ENCODE assay signal across 8 mouse cellular contexts in genomic region chr3:65441586-65442111, GRCm38 (mm10). TPM values are rescaled to one million over a fixed set of nuclear protein-coding genes. Genes with fewer than 3 reads are reported as not detected.
A peak's percentile ranks its signal among the peaks of the same experiment; 100 is the strongest.
DNase-seq lines count a peak whose midpoint lies in the region; ATAC-seq and TF ChIP-seq lines count a peak whose summit lies in the region.

No protein-coding gene starts in this region.

- H3K27ac ChIP-seq in embryonic facial prominence, embryonic 12.5 days = peak overlapping the region; percentile 57; the same call in 1 of the 2 replicates
- peak overlapping the region; percentile 47; the same call in 1 of the 2 replicates for H3K27ac ChIP-seq in heart, embryonic 10.5 days
- H3K27ac ChIP-seq in kidney, postnatal 0 days = peak overlapping the region; percentile 37
- H3K27ac ChIP-seq in limb, embryonic 13.5 days = peak overlapping the region; percentile 40
- H3K27ac ChIP-seq in neural tube, embryonic 15.5 days (replicated peaks) = peak overlapping the region; percentile 68

- no peak overlapping the region for H3K9ac ChIP-seq in embryonic facial prominence, embryonic 12.5 days
- H3K9ac ChIP-seq in kidney, postnatal 0 days (ENCODE audit: low read depth, low read length) = no peak overlapping the region
- H3K9ac ChIP-seq in limb, embryonic 13.5 days = peak overlapping the region; percentile 37; the same call in 1 of the 2 replicates
- H3K9ac ChIP-seq in neural tube, embryonic 15.5 days (replicated peaks) = no peak overlapping the region

- WGBS in embryonic facial prominence, embryonic 12.5 days = 25% methylated on average over 8 of the region's 8 CpGs
- WGBS in heart, embryonic 10.5 days = 64% methylated on average over 8 of the region's 8 CpGs
- 50% methylated on average over 8 of the region's 8 CpGs for WGBS in kidney, postnatal 0 days
- WGBS in limb, embryonic 13.5 days = 22% methylated on average over 8 of the region's 8 CpGs
- 28% methylated on average over 8 of the region's 8 CpGs for WGBS in neural tube, embryonic 15.5 days

- H3K4me2 ChIP-seq in embryonic facial prominence, embryonic 12.5 days (replicated peaks) = no peak overlapping the region
- H3K4me2 ChIP-seq in kidney, postnatal 0 days (ENCODE audit: low read length) = peak overlapping the region; percentile 11; the same call in 1 of the 2 replicates
- peak overlapping the region; percentile 31 for H3K4me2 ChIP-seq in limb, embryonic 13.5 days (replicated peaks)
- peak overlapping the region; percentile 31 for H3K4me2 ChIP-seq in neural tube, embryonic 15.5 days

- H3K9me3 ChIP-seq in embryonic facial prominence, embryonic 12.5 days = no peaks in the 10 kb centered on the region
- H3K9me3 ChIP-seq in heart, embryonic 10.5 days = no peaks in the 10 kb centered on the region
- no peaks in the 10 kb centered on the region for H3K9me3 ChIP-seq in kidney, postnatal 0 days (replicated peaks; ENCODE audit: low read length)
- no peaks in the 10 kb centered on the region for H3K9me3 ChIP-seq in limb, embryonic 13.5 days
- no peaks in the 10 kb centered on the region for H3K9me3 ChIP-seq in neural tube, embryonic 15.5 days (replicated peaks)

- peaks cover 13% of the 10 kb centered on the region for H3K4me1 ChIP-seq in embryonic facial prominence, embryonic 12.5 days
- H3K4me1 ChIP-seq in heart, embryonic 10.5 days = peaks cover 11% of the 10 kb centered on the region
- no peaks in the 10 kb centered on the region for H3K4me1 ChIP-seq in kidney, postnatal 0 days (replicated peaks; ENCODE audit: insufficient read depth, low read length)
- peaks cover 16% of the 10 kb centered on the region for H3K4me1 ChIP-seq in limb, embryonic 13.5 days
- H3K4me1 ChIP-seq in neural tube, embryonic 15.5 days = peaks cover 17% of the 10 kb centered on the region

- no peak for ATAC-seq in embryonic facial prominence, embryonic 12.5 days (ENCODE audit: insufficient number of reproducible peaks, insufficient read depth, low FRiP score, low TSS enrichment)
- no peak for ATAC-seq in kidney, postnatal 0 days (replicated peaks; ENCODE audit: low FRiP score, low read depth)
- peak; percentile 72 for ATAC-seq in limb, embryonic 13.5 days (ENCODE audit: low FRiP score, low read depth)
- peak; percentile 74; the same call in 1 of the 2 replicates for ATAC-seq in neural tube, embryonic 15.5 days (ENCODE audit: low FRiP score)
- ATAC-seq in activated CD4-positive, CD25-positive, alpha-beta regulatory T cell, adult 4 months = no peak

- no peaks in the 10 kb centered on the region for H3K36me3 ChIP-seq in embryonic facial prominence, embryonic 12.5 days
- H3K36me3 ChIP-seq in heart, embryonic 10.5 days = no peaks in the 10 kb centered on the region
- no peaks in the 10 kb centered on the region for H3K36me3 ChIP-seq in kidney, postnatal 0 days (ENCODE audit: insufficient read depth, low read length)
- no peaks in the 10 kb centered on the region for H3K36me3 ChIP-seq in limb, embryonic 13.5 days
- H3K36me3 ChIP-seq in neural tube, embryonic 15.5 days = no peaks in the 10 kb centered on the region

- no peak overlapping the region for H3K4me3 ChIP-seq in embryonic facial prominence, embryonic 12.5 days
- H3K4me3 ChIP-seq in heart, embryonic 10.5 days = no peak overlapping the region
- no peak overlapping the region for H3K4me3 ChIP-seq in kidney, postnatal 0 days (replicated peaks; ENCODE audit: low read depth, low read length)
- no peak overlapping the region for H3K4me3 ChIP-seq in limb, embryonic 13.5 days
- no peak overlapping the region for H3K4me3 ChIP-seq in neural tube, embryonic 15.5 days (replicated peaks)

- peak; percentile 17 for DNase-seq in embryo, embryonic 10 days (ENCODE audit: low spot score)
- no peak for DNase-seq in embryo, embryonic 10.5 days (ENCODE audit: low spot score)
- no peak for DNase-seq in heart, embryonic 10.5 days (ENCODE audit: low spot score)
- DNase-seq in kidney, postnatal 0 days (ENCODE audit: low spot score) = no peak

- H3K27me3 ChIP-seq in embryonic facial prominence, embryonic 12.5 days = no peaks in the 10 kb centered on the region
- no peaks in the 10 kb centered on the region for H3K27me3 ChIP-seq in heart, embryonic 10.5 days (ENCODE audit: insufficient read depth, poor library complexity, severe bottlenecking)
- no peaks in the 10 kb centered on the region for H3K27me3 ChIP-seq in kidney, postnatal 0 days (ENCODE audit: insufficient read depth, low read length)
- no peaks in the 10 kb centered on the region for H3K27me3 ChIP-seq in limb, embryonic 13.5 days
- H3K27me3 ChIP-seq in neural tube, embryonic 15.5 days (replicated peaks) = no peaks in the 10 kb centered on the region

- no peak for TF ChIP-seq CTCF in kidney, postnatal 0 days (IDR thresholded peaks at IDR 0.05; ENCODE audit: low read depth)

RNA-seq across cellular contexts. Expression of gene Ssr3, which starts 49.2 kb away (rescaled TPM):
- 221 and 238 TPM in 2 replicates for polyA plus RNA-seq in embryonic facial prominence, embryonic 12.5 days (2016; fragmentation: Nextera tagmentation; extraction: Ambion mirVana)
- 243 and 263 TPM in 2 replicates for polyA plus RNA-seq in heart, embryonic 10.5 days (2016; fragmentation: Nextera tagmentation; extraction: Ambion mirVana)
- polyA plus RNA-seq in kidney, postnatal 0 days (2015; fragmentation: Nextera tagmentation; extraction: Ambion mirVana) = 255 and 275 TPM in 2 replicates
- polyA plus RNA-seq in limb, embryonic 13.5 days (2015; fragmentation: Nextera tagmentation; extraction: Ambion mirVana) = 276 and 291 TPM in 2 replicates
- polyA plus RNA-seq in neural tube, embryonic 15.5 days (2015; fragmentation: Nextera tagmentation; extraction: Ambion mirVana) = 144 and 162 TPM in 2 replicates
- 100 to 1,000 TPM; 148 to 155 TPM for polyA plus RNA-seq in activated CD4-positive, CD25-positive, alpha-beta regulatory T cell, adult 4 months (2017; shearing (Covaris generic))

Comparison
In these comparisons a context has a peak if more than half of its experiments do, and no peak if none do; other contexts are left out.
1. ATAC-seq: peak in limb, embryonic 13.5 days (single experiment) and neural tube, embryonic 15.5 days (single experiment); none in embryonic facial prominence, embryonic 12.5 days (single experiment), kidney, postnatal 0 days (single experiment) and activated CD4-positive, CD25-positive, alpha-beta regulatory T cell, adult 4 months (single experiment).
2. Peak in every context shown above with its lines, with median percentiles within 50 percentile points of each other: H3K27ac ChIP-seq.